Mouse (Mus musculus) cortical plate, adult 2 months (tissue): Measurements from ENCODE around the gene Rnf7.

Experiments used
- CTCF ChIP-seq: fragments of 200-500 bp; IDR thresholded peaks from 2 replicates; pipeline ENCODE4 v1.5.1; 2011; ENCODE audit warnings: mild to moderate bottlenecking, control low read depth, low read length; ENCODE audit not compliant: insufficient read depth; ENCODE audit errors: extremely low read depth
- POLR2A ChIP-seq: fragments of 200-500 bp; IDR thresholded peaks from 2 replicates; pipeline ENCODE4 v1.6.1; 2011; ENCODE audit warnings: mild to moderate bottlenecking, low read length, control low read depth; ENCODE audit not compliant: insufficient read depth; ENCODE audit errors: extremely low read depth

- TF ChIP-seq CTCF (no peak), POLR2A (no peak)
Observed at GRCm38 (mm10) chr9:96526011-96526410, 47.5 kb upstream of the Rnf7 start.
